Comparison of ENCODE assay signal across 11 mouse cellular contexts in genomic region chr8:114814769-114815736, GRCm38 (mm10).
DNase-seq lines count a peak whose midpoint lies in the region; ATAC-seq and TF ChIP-seq lines count a peak whose summit lies in the region.
"Had no signal": no experiment of that assay in that cellular context is flagged by ENCODE, and none has a peak within 500 bp of the region (broad histone marks: within the 10 kb centered on the region; RNA-seq: fewer than 3 reads in every experiment).

No protein-coding gene starts in this region.

- peak overlapping the region; percentile 20; the same call in 1 of the 2 replicates for H3K27ac ChIP-seq in intestine, embryonic 16.5 days (ENCODE audit: low read length)
- no peak overlapping the region for H3K27ac ChIP-seq in intestine, embryonic 15.5 days
- no peak overlapping the region for H3K27ac ChIP-seq in liver, embryonic 14.5 days
- H3K27ac ChIP-seq: liver, embryonic 13.5 days; neural tube, embryonic 12.5 days had no signal

- no peak overlapping the region for H3K4me3 ChIP-seq in intestine, embryonic 16.5 days (ENCODE audit: low read length)
- H3K4me3 ChIP-seq in intestine, embryonic 15.5 days (replicated peaks), result no peak overlapping the region
- H3K4me3 ChIP-seq in liver, embryonic 14.5 days (ENCODE audit: insufficient read depth in 1 of 2, low read depth in 2 of 2, low read length in 2 of 2), result no peak overlapping the region
- H3K4me3 ChIP-seq: liver, embryonic 13.5 days; neural tube, embryonic 12.5 days had no signal

- no peak overlapping the region for H3K9ac ChIP-seq in intestine, embryonic 16.5 days (ENCODE audit: low read depth, low read length)
- no peak overlapping the region for H3K9ac ChIP-seq in intestine, embryonic 15.5 days
- H3K9ac ChIP-seq in liver, embryonic 14.5 days (replicated peaks), result no peak overlapping the region
- H3K9ac ChIP-seq: liver, embryonic 13.5 days; neural tube, embryonic 12.5 days had no signal

- no peaks in the 10 kb centered on the region for H3K9me3 ChIP-seq in intestine, embryonic 16.5 days (ENCODE audit: control insufficient read depth, low read length)
- H3K9me3 ChIP-seq in intestine, embryonic 15.5 days, result no peaks in the 10 kb centered on the region
- no peaks in the 10 kb centered on the region for H3K9me3 ChIP-seq in liver, embryonic 14.5 days (ENCODE audit: control insufficient read depth, low read length)
- H3K9me3 ChIP-seq: liver, embryonic 13.5 days; neural tube, embryonic 12.5 days had no signal

- peaks cover 2% of the 10 kb centered on the region; the same call in 1 of the 2 replicates for H3K4me1 ChIP-seq in intestine, embryonic 16.5 days (ENCODE audit: control insufficient read depth, insufficient read depth, low read length)
- peaks cover 3% of the 10 kb centered on the region; the same call in 1 of the 2 replicates for H3K4me1 ChIP-seq in intestine, embryonic 15.5 days (replicated peaks)
- H3K4me1 ChIP-seq in liver, embryonic 14.5 days (replicated peaks; ENCODE audit: control insufficient read depth in 2 of 2, insufficient read depth in 2 of 2, low read length in 1 of 2), result peaks cover 0 to 3% of the 10 kb centered on the region in 2 experiments; a peak in 1 of 4 replicates

- H3K36me3 ChIP-seq in intestine, embryonic 16.5 days (ENCODE audit: control insufficient read depth, insufficient read depth, low read length), result no peaks in the 10 kb centered on the region
- no peaks in the 10 kb centered on the region for H3K36me3 ChIP-seq in intestine, embryonic 15.5 days
- no peaks in the 10 kb centered on the region for H3K36me3 ChIP-seq in liver, embryonic 14.5 days (replicated peaks; ENCODE audit: control insufficient read depth, insufficient read depth, low read depth)
- H3K36me3 ChIP-seq: liver, embryonic 13.5 days; neural tube, embryonic 12.5 days had no signal

- whole genome bisulfite sequencing in intestine, embryonic 16.5 days, result 46% methylated on average over 10 of the region's 10 CpGs
- 42% methylated on average over 10 of the region's 10 CpGs for WGBS in intestine, embryonic 15.5 days
- 29% methylated on average over 10 of the region's 10 CpGs for WGBS in liver, embryonic 14.5 days (ENCODE audit: insufficient replicate concordance)

- TF ChIP-seq EP300 in liver, embryonic 14.5 days (IDR thresholded peaks at IDR 0.05; ENCODE audit: low read depth), result no peak

- DNase-seq in adipocyte (ENCODE audit: low spot score), result peak; percentile 36
- DNase-seq in liver, embryonic 14.5 days (ENCODE audit: low read depth in 3 of 3, low spot score in 3 of 3), result no peak
- peak; percentile 50 to 72 for DNase-seq in natural killer cell, adult 2 months (ENCODE audit: low spot score in 2 of 2)
- DNase-seq in layer of hippocampus, adult 18-20 months (ENCODE audit: low spot score in 2 of 2), result no peak
- no peak for DNase-seq in layer of hippocampus, postnatal 36 days
- no peak for DNase-seq in layer of hippocampus, adult 9-11 months
- DNase-seq: adrenal gland, postnatal 25 days; liver, embryonic 13.5 days had no signal

- no peak for TF ChIP-seq CTCF in liver, embryonic 14.5 days (IDR thresholded peaks at IDR 0.05; ENCODE audit: low read depth)

- H3K27me3 ChIP-seq in intestine, embryonic 16.5 days (replicated peaks; ENCODE audit: control insufficient read depth, insufficient read depth, low read length), result no peaks in the 10 kb centered on the region
- H3K27me3 ChIP-seq in intestine, embryonic 15.5 days (replicated peaks), result no peaks in the 10 kb centered on the region
- H3K27me3 ChIP-seq in liver, embryonic 14.5 days (ENCODE audit: control insufficient read depth, insufficient read depth, low read length), result no peaks in the 10 kb centered on the region
- H3K27me3 ChIP-seq: liver, embryonic 13.5 days; neural tube, embryonic 12.5 days had no signal

- H3K4me2 ChIP-seq in intestine, embryonic 16.5 days (ENCODE audit: low read depth, low read length), result no peak overlapping the region
- no peak overlapping the region for H3K4me2 ChIP-seq in intestine, embryonic 15.5 days (replicated peaks)
- no peak overlapping the region for H3K4me2 ChIP-seq in liver, embryonic 14.5 days (ENCODE audit: low read depth)
- H3K4me2 ChIP-seq: liver, embryonic 13.5 days; neural tube, embryonic 12.5 days had no signal

- 0 out of 2 replicates have a peak, but pooled peaks have one; percentile 26 for ATAC-seq in intestine, embryonic 16.5 days
- no peak for ATAC-seq in intestine, embryonic 15.5 days
- peak; percentile 45; the same call in 1 of the 2 replicates for ATAC-seq in liver, embryonic 14.5 days (ENCODE audit: insufficient read depth)

Comparison
In these comparisons a context has a peak if more than half of its experiments do, and no peak if none do; other contexts are left out.
1. DNase-seq: peak in adipocyte (single experiment) and natural killer cell, adult 2 months (2 of 2); none in liver, embryonic 14.5 days (0 of 3), layer of hippocampus, adult 18-20 months (0 of 2), layer of hippocampus, postnatal 36 days (0 of 2) and layer of hippocampus, adult 9-11 months (single experiment).